Mouse (Mus musculus) retina, embryonic 14.5 days (tissue): ENCODE results near the gene Med13l.

ENCODE experiments used
- DNase-seq: peaks from one replicate; pipeline ENCODE4 v3.0.0-alpha.2; 2015; ENCODE audit warnings: low spot score

The Med13l gene

DNA sequence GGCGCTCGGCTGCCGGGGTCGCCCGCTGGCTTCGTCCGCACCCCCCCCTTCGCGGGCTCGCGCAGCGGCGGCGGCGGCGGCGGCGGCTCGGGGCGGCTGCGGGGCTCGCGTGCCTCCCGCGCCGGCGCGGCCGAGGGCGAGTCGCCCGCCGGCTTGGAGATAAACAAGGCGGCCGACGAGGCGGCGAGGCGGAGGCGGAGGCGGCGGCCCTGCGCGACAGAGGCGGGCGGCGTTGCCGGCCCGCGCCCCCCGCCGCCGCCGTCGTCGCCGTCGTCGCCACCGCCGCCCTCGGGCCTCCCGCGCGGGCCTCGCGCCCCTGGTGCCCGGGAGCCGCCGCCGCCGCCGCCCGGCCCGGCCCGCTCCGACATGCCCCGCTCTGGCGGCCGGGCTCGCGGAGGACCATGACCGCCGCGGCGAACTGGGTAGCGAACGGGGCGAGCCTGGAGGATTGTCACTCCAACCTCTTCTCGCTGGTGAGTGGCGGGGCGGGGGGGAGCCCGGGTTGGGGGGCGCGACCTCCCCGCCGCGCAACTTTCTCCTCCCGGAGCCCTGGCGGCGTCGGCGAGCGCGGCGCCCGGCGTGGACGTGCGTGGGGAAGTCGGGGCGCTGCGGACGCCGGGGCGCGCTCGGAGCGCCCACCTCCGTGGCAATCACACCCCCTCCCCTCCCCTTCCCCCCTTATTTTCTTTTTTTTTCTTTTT is at the start of gene Med13l:
Med13l (plus strand) TSS at position 295 of the 701 bp plus-strand sequence.
- DNase-seq = peak; percentile 68

DNA sequence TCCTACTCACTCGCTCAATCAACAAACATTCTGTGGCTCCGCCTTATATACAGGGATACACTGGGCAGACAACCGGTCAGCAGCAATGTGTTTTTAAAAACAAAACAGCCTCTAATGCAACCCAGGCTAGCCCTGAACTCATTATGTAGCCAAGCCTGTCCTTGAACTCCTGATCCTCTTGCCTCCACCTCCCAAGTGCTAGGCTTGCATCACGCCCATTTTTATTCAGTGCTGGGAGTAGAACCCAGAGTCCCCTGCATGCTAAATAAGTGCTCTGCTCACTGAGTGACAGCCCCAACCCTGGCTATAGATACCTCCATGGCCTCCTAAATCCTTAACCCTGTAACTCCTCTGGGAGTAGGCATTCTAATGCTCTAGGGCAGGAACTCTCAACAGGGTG is 49.5 kb upstream of the Med13l start:
- DNase-seq = no peak

DNA sequence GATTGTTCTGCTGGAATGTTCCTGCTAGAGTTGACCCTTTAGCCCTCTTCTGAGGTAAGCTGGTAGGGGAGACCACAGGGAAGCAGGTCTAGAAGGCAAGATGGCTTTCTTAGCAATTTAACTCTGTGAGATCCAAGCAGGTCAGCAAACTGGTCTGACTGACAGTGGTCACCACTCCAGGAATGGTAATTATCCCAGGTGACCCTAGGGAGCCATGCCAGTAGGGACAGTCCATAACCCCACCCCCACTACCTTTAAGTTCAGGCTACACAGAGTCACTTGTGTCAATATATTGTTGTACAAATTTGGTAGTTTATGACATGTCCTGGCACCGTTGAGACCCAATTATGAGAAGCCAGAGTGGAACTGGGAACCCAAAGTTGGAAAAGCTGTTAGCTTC is 47.5 kb upstream of the Med13l start:
- no peak for DNase-seq

DNA sequence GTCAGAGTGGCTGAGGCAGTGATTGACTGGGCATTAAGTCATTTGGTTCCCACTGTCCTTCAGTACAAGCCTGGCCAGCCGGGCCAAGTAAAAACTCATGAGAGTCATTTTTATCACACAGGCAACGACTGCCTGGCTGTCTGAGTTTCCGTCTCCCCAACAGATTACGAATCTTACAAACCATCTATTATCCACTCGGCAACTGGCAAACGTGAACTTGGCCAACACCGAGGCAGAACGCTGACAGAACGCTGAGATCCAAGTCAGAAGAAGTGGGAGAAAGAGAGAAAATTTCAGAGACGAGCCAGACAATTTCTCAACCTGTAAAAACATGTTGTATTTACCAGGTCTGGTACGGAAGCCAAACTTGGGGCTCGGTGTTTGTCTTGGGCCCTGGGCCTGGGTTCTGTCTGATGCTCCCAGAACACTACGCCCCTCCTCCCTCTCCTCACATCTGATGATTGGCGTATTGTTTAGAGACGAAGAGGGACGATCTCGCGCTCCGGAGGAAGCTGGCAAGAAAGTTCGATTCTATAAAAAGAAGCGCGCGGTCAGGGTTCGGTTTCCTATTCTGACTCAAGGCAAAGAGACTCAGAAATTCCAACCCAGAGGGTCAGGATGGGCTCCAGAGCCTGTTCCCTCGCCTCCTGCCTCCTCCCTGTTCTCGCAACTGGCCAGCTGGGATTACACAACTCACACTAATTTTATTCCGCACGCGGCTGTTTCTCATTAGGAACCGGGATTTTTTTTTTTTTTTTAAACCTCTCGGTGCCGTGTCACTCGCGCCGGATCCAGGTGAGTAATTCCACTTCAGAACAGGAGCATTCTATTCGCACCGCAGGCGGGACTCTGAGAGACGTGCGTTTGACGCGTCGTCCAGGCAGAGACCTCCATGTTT is 46.6 kb upstream of the Med13l start:
- DNase-seq = peak; percentile 46

DNA sequence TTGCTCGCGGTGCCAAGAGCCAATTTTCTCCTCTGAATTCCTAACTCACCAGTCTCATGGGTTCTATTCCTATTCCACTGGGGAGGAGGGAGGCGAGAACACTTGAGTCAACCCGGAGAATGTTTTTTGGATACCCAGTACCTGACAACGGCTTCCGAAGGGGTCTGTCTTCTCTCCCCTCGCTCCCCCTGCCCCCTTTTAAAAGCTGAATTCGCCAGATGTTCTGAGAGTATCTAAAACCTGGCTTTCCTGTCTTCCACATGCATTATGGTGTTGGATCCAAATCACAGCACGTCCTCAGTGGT is 46.0 kb upstream of the Med13l start:
- no peak for DNase-seq

DNA sequence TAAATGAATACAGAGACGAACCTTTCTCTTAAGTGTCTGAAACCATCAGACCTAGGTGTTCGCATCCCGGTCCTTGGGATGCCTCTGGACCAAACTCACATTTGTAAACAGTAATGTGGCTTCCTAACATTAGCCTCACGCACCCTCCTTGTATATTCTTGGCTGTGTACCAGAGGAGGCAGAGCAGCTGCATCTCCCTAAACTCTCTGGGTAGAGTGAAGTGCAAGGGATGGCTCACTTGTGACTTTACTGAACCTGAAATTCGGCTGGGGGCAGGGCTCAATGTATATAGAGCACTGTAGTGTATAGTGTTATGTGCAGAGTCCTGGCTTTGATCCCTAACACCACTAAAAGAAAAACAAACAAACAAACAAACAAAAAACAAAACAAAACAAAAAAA is 45.6 kb upstream of the Med13l start:
- DNase-seq = no peak

DNA sequence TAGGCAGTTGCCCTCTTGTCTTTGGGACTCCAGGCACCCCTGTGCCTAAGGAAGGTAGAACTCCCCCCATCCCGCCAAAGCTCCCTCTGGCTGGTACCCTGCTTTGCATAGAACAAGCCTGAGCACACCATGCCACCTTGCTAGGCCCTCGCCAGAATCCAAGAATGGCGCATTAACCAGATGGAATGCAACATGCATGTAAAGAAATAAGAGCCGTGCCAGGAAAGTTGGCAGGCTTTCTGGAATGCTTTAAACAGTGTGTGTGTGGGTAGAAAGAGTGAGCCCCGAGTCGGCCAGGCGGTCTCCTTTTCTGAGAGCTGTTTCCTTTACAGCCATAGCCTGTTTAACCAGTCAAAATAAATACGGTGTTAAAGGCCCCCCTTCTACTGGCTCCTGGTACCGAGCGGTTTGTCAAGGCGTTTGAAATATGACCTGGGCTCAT is 45.2 kb upstream of the Med13l start:
- no peak for DNase-seq

DNA sequence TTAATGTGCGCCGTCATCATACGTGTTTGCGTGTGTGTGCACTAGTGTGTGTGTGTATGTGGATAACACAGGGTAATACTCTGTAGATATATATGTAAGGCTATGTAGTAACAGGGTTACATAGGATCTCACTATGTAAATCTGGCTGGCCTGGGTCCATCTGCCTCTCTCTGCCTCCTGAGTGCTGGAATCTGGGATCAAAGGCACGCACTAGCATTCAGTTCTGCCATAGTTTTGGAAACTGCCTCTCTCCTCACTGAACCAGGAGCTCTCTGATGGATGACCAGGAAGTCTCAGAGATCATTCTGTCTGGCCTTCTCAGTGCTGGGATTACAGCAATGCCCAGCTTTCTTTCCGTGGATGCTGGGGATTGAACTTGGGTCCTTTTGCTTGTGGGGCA is 44.4 kb upstream of the Med13l start:
- no peak for DNase-seq

DNA sequence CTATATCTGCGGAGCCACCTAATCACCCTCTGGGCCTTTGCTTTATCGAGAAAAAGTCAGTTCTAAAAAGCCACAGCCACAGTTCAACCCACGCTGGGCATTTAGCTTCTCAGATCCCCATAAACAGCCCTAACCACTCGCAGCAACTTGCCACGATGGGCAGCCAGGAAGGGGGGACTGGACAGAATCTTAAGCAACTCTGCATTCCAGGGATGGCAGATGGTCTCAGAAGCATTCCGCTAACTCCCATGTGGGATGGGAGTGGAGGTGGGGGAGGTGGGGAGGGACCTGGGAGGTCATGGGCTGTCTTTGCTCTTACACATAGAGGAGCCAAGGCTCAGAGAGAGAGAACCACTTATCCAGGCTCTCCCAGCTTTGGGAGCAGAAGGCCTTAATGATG is 44.0 kb upstream of the Med13l start:
- no peak for DNase-seq

DNA sequence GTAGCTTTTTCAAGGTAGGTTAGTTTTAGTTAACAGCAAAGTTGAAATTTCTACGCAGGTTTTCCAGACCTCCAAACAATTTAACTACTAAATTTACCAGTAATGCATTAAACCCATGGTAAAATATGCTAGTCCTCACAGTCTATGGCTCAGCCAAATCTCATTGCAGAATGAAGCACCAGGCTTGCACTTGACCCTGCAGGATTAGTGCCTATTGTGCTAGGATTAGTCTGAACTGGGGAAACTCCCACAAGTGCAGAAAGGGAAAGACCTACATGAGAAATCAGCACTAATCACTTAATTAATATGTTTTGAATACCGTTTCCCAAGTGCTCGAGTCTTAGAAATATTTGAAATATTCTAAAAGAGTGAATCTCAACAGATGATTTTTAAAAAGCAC is 40.0 kb upstream of the Med13l start:
- peak; percentile 32 for DNase-seq

DNA sequence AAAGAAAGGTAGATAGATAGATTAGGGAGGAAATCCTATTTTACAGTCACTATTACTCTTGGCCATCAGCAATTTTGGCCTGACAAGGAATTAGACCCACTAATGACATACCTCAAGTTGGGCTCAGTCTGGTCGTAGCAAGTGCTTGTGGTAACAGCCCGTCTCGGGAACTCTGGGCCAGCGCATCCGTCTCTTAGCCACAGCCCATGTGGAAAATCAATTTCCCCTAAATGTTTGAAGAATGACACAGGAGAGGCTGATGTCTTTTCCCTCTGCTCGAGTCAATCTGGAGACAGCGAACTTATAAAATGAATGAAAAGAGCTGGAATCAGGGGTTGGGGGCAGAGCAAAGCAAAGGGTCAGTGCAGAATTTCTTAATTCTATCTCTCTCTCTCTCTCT is 36.1 kb upstream of the Med13l start:
- no peak for DNase-seq

DNA sequence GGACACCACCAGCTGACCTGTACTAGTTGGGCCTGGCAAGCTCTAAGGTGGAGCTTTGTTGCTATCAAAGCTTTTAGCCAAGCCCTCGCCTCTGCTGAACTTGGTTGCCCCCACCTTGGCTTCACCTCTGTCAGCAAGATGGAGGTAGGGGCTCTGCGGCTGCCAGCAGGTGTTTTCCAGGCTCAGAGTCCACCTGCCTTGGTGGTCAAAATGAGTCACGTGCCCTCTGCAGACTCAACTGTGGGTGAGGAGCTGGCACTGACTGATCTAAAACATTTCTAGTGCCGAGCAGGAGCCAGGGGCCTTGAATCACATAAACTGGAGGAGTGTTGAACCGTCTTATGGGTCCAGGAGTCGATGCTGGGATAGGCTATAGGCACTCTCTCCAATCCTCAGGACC is 34.8 kb upstream of the Med13l start:
- no peak for DNase-seq

DNA sequence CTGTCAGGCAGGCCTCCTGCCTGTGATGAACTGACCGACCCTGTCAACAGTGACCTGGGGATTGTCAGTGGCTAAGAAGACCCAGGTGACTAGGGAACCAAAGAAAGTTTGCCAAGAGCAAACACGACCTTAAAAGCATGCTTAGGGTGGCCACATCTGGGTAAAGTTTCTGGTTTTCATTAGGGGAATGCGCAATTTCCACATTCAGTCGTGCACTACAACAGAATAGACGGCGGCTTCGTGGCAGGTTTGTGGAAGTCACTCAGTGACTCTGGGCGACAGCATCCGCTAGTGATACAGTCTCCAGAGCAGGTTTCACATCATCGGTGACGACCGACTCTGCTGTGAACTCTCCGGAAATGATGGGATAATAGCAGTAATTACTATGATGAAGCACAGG is 34.0 kb upstream of the Med13l start:
- no peak for DNase-seq

DNA sequence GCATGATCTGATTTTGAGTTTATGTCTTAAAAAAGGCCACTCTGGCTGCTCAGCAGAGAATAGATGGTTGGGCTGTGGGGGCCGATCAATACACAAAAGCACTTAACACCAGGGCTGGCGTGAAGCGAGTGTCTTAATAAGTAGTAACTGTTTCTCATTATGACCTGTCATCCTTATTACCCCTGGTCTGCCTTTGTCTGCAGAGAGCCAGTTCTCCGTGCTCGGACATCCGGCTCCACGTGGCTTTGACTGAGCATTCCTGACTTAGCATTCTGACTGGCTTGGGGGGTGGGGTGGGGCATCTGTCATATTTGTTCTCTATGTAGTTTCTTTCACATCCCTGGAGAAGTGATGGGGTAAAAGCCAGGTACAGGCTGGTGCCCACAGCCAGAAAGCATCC is 31.2 kb upstream of the Med13l start:
- DNase-seq = peak; percentile 32

DNA sequence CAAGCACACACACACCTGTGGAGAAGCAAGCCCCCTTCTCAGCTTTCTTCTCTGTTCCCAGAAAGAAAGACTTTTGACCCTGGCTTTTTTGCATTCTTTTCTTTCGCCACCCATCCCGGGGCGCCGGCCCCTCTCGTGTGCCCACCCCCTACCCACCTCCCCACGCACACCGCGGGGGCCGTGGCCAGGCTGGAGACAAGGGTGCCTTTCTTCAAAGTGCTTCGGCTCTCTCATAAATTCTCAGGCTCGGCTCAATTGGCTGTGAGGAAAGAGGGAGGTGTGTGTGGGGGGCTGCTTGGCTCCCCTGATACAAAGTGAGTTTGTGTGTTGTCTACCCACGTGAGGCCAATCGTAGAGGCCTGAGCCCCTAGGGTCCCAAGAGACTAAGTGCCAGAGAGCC is 28.4 kb upstream of the Med13l start:
- DNase-seq = no peak

DNA sequence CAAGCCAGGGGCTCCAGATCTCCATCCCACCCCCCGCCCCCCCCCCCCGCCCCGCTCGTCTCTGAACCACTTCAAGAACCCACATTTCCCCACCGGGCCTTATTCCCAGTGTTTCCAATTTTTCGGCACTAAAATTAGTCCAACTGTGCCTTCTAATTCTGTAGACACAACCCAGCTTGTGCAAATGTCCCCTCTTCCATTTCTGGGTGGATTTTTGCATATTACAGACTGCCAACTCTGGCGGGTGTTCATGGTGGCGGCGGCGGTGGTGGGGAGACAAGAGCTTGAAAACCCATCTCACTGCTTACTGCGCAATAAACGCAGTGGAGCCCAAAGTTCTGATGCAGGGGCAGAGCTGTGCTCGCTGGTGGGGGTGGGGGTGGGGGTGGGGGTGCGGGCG is 27.8 kb upstream of the Med13l start:
- no peak for DNase-seq

DNA sequence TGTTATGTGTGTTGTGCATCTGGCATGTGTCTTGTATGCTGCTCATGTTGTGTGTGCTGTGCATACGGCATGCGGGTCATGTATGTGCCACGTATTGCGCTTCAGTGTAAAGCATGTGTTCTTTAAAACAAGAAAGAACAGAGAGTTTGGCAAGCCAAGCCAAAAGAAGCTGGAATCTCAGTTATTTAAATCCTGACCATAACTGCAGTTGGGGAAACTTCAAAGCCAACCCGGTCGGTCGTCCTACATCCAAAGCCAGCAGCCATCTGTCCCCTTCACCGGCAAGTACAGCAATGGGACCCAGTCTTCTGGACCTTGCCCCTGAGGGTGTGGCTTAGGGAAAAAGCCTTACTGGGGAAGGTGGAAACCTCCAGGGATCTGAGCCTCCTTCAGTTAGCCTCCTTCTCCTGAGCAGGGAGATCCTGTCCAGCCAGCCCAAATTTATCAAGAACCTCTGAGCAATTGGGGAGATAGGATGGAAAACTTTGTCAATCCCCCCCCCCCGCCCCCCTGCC is 26.0 kb upstream of the Med13l start:
- no peak for DNase-seq

DNA sequence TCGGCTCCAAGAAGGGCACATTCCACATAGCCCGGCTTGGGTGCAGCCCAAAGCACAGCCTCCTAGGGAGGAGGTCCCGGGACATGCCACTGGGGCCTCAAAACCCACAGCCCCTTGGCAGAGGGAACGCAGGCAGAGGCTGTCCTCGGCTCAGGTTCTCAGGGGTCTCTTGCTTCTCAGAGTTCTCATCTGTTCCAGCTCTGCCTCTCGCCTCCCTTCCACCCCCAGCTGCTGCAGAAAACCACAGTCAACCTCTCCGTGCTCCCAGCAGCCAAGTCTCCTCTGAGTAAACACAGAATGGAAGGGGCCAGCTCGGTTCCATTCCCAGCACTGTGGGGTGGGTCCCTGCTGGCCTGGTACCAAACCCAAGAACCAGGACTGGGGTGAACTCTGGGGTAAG is 25.3 kb upstream of the Med13l start:
- DNase-seq = no peak

DNA sequence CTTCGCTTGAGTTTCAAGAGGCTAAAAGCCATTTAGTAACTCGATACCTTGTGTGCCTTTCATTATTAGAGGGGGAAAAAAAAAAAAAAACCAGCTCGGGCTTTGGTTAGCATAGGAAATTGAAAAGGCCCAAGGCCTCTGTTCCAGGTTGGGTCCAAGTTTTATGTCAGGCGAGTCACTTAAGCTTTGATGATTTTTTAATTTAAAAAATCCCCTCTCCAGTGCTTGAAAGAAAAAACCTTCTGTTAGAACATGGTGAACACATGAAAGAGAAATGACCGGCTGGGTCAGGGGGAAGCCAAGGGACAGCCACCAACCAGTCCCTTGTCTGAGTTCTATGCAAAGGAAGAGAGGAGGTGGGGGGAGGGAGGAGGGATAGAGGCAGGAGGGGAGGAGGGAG is 22.0 kb upstream of the Med13l start:
- no peak for DNase-seq

DNA sequence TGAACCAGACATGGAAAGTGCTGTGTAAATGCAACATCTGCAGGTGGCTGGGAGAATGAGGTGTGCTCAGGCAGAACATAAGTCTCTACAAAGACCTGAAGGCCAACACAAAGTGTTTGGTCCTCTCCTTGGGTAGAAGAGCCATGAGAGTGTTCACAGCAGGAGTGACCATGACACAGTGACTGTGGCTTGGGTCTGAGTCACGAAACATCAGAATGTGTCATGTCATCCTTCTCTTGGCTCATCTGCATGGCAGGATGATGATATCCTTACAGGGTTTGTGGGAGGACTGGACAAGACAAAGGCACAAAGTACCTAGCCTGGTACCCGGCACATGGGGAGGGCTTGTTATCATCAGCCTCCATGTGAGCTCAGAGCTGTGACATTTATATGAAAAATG is 16.7 kb upstream of the Med13l start:
- DNase-seq = no peak

DNA sequence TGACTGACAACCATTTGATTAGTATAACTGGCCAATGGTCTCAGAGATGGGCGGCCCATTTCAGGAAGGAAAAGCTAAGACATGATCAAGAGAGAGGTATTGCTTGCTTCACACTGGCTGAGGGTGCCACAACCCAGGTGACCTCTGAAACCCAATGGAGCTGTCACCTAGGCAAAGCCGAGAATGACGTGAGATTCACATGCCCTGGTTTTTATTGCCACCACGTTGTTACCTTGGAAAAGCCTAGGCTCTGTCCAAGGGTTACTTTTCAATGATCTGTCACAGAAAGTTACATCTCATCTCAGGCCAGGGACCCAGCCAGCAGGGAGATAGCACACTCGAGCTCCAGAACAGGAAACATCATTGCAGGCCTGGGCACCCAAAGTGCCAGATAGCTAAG is 10.0 kb upstream of the Med13l start:
- DNase-seq = no peak

DNA sequence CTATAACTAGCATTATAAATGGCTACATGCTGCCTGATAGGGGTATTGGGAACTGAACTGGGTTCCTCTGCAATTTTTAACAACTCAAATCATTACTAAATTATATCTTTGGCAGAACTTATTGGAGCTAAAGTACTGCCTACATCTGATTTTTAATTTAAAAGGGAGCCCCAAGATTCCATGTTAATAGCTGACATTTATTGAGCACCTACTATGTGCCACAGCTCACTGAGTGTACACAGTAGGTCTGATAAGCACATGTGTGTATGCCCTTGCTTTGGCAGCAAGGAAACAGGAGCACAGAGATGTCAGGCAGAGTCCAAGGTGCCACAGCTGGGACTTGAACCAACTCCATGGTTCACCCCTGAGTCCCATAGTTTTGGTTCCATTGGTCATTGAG is 7.2 kb upstream of the Med13l start:
- no peak for DNase-seq

DNA sequence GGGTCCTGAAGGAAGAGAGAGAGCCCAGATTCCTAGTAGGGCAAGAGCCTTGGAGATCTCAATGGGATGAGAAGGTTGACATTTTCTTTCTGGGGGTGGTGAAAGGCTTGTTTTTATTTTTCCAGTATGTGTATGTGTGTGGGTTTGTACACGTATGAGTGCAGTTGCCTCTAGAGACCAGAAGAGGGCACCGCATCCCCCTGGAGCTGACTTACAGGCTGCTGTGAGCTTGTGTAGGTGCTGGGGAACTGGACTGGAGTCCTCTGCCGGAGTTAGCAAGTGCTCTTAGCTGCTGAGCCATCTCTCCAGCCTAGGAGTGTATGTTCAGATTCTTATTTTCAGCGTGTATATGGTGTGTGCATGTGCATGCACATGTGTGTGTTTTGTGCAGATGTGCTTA is 5.2 kb upstream of the Med13l start:
- DNase-seq = no peak
